Mouse (Mus musculus) gastrocnemius, postnatal 25 days (tissue): ENCODE measurements around the gene Mob3b. TPM values are rescaled to one million over a fixed set of nuclear protein-coding genes. Genes with fewer than 3 reads are reported as not detected.

Experiments used
- DNase-seq: peaks from one replicate; pipeline ENCODE4 v3.0.0; 2022
- total RNA-seq, 2 experiments: library from RNA; stranded (reverse); gene quantifications; 1 replicate in 1 of 2; 2 replicates in 1 of 2; pipeline ENCODE4 v1.2.3; 2021

Gene Mob3b
- total RNA-seq, 2 experiments from 2014 or later = 0.96 to 1.4 TPM

DNA sequence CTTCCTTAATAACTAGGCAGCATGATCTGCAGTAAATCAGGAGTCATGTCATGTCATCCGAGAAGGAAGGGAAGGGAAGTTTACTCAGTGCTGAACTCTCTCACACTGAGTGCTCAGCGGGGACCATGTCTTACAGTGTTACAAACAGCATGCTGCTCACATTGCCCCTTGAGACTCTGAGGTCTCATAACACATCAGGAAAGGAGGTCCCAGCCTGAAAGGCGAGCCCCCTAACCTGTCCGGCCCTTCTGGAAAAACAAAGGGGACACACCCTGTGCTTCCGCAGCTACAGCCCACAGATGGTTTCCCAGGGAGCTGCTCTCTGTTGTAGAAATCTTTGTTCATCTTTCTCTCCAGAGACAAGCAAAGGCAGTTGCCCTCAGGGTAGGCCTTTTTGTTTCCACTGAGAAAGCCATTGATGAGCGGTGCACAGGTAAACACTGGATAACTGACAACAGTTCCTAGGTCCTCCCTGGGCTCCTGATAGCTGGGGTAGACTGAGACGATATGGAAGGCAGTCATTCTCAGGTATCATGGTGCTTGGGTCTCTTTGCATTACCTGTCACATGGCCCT is 94.1 kb downstream of the Mob3b start:
- DNase-seq = no peak

DNA sequence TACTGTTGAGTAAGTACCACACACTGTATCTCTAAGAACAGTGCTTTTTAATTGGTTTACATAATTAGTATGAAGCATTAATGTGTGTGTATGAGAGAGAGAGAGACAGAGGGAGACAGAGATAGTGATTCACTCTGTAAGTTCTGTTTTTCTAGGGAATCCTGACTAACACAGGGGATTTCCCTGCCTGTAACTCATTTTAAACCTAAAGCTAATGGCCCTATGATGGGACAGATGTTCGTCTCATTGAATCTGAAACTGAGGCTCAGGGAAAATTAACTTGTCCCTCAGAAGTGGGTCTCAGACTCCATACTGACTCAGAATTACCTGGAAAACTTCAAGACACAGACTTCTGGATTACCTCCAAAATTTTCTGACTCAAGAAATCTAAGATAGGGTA is 96.3 kb downstream of the Mob3b start:
- no peak for DNase-seq

DNA sequence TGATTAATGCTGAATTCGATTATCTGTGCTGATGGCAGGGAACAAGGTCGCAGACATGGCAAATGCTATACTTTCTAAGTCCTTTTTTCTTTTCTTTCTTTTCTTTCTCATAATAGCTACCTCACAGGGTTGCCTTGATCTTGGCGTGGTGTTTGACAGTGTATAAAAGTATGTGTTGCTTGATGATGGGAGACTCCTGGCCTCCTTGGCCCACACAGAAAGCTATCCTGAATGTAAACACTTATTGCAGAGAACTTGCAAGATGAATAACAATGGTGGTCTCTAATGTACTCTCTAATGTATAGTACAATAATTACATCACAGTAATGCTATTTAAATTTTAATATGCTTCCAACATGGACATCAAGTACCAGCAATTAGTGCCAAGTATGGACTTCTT is 96.9 kb downstream of the Mob3b start:
- no peak for DNase-seq

DNA sequence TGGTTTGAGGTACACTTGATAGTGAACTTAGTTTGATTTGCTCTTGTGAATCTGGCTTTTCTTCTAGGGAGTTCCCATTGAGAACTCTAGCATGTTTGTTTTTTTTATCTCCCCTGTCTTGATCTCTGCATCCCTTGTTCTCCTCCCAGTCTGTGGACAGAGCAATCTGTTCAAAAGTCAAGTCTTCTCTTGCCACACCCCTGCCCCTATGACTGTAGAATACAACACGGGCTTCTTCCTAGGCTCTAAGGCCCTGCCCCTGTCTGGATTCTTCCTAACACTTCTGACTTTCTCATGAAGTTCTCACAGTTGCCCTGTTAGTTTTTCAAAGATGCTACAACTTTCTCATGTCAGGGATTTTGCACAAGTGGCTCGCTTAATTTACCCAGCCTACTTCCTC is 102.9 kb downstream of the Mob3b start:
- no peak for DNase-seq

DNA sequence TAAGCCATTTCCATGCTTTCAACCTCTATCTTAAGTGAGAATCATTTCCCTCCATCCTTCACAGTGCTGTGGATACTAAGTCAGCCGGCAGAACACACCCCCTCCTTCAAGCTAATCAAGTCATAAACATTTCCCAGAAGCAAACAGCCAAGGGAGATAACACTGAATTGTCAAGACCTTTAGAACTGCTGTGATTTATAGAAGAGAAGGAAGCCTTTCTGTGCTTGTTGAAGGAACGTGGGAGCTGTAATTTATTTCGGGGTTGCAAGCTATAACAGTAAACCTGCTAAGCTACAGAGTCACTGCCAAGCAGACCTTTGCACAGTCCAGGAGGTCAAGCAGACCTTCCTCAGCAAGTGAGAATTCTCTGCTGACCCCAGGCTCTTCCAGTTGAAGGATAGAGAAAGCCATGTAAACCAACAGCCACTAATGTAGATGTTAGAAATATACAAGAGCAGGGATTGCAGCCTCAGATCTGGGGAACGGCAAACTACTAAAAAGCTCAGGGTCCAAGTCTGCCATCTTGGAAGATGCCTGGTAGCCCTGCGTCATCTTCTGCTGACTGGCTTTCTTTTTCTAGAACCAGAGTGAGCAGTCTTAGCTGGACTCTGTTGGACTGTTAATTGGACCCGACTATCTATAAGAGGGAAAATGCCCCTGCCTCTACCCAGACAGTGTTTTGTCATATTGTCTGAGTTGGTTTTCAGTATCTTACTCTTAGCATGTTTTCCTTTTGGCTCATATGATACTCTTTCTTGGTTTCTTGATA is 104.9 kb downstream of the Mob3b start:
- no peak for DNase-seq

DNA sequence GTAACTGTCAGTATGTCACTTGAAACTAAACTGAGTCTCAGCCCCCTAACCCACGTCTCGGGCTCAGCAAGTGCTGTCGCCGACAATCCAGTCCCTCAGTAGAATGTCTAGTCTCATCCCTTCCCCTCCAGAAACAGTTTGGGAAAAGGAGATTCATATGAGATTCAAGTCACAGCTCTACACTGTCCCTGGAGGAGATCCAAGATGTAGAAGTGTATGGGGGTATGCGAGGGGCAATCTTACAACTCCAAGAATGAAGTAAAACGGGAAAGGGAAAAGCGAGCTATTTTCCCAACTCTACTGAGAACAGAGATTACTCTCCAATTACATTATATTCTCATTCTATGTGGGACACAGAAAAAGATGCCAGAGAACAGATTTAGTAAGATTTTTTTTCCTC is 106.1 kb downstream of the Mob3b start:
- no peak for DNase-seq

DNA sequence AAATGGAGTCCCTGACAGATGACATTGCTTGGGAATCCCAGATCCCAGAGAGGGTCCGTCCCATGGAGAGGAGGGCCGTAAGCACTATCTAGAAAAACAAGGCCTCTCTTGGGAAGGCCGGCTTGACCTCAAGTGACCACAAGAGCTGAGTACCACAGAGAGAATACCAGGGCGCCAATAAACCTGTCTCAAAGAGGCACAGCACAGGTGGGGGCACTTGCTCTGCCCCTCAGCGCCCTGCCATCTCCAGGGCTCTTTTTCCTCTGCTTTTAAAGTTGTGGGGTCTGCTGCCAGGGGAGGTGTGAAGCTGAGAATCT is 107.6 kb downstream of the Mob3b start:
- DNase-seq = no peak

DNA sequence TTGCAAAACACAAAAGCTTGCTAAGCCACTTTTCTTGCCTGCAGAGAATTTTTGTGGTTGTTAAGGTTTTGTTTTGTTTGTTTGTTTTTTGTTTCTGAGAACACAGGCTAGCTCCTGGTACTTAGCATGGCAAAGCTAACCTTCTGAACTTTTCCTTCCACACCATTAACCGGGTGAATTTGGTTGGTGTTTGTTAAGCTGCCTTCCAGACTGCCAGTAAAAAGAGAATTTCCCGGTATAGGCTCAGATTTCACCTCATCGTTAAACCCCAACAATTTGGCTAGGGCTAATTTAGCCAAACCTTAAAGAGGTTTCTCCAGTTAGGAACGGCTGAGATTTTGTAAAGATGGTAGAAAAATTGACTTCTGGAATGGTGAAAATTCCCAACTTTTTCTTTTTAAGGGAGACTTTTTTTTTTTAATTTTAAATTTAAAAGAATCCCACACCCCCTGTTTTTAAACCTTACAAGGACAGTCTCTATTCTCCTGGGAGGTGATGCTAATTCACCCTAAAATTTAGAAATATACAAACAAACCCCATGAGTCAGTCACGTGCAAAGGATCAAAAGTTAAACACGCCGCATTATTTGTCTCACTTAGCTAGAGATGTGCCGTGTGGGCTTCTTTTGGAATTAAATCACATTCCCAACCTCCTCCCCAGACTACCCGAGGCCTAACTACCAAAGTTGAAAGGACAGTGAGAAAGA is 108.1 kb downstream of the Mob3b start:
- no peak for DNase-seq

DNA sequence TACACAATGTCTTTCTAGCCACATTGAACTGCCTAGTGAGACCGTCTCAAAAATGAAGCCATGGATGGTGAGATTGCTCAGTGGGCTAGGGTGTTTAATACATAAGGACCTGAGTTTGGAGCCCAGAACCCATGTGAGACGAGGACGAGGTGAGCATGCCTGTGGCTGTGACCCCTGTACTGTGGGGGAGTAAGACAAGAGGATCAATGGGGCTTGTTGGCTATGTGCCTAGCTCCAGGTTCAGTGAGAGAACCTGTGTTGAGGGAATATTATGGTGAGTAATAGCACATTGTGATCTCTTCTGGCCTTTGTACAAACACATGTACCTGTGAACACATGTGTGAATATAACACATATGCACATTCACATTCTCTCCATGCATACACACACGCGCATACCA is 116.4 kb downstream of the Mob3b start:
- no peak for DNase-seq

DNA sequence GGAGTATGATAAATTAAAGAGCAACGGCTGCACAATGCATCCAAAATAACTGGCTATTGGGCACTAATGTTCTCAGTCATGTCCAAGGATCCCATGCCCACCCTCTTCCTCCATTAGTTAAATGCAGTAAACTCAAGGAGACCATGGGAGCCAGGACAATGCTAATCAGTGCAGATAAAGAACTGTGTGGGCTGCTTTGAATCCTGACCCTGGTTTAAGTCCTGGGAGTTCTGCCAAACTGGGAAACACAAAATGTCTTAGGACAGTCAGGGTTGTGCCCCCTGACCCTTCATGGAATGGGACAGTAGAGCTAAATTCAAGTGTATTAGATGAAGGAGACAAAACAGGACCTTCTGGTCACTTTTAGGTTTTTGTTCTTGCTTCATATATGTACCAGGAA is 117.0 kb downstream of the Mob3b start:
- DNase-seq = no peak

DNA sequence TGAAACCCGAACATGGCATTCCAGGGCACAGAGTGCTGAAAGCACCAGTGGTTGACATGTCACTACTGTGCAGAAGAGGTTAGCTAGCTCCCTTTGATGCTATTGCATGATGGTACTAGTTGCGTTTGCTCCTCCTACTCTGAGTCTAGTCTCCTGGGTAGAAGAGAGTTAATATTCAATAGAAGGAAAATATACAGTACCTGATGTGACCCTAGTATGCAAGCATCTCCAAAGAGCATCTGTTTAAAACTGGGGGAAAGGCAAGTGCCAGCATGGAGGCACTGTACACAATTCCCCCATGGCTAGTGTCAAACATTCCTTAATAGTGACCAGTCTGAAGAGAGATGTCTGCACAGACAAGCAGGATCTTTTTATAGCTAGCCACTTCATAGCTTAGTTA is 119.5 kb downstream of the Mob3b start:
- no peak for DNase-seq

DNA sequence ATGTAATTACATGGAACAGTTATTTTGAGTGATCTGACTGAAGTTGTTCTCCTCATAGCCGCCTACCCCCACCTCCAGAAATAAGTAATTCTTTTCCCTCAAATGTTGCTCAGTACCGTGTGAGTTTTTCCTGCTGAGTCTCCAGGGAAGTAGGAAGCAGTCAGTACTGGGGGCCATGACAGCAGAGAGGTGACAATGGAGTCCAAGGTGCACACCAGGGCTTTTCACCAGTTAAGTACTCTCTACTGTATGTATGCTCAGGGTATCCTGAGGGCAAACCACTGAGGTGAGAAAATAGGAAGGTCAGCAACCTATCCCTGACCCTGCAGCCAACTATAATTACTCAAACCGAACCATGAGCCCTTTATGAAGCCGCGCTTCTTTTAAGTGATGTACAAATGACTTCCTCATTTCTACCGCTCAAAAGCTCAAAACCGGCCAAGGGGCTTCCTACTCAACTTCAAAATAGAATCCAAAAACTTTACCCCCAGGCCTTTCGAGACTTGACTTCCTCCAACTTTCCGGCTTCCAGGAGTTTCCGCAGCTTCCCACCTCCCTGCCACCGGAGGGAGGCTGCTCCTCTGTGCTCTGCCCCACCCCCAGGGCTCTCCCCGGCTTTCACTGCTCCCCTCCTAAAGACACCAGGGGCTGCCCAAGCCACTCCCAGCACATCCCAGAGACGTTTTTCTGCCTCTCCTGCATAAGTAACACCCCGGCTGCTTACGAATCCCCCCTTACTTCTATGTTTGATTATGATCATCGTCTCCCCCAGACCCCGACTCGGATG is 122.6 kb downstream of the Mob3b start:
- DNase-seq = no peak

DNA sequence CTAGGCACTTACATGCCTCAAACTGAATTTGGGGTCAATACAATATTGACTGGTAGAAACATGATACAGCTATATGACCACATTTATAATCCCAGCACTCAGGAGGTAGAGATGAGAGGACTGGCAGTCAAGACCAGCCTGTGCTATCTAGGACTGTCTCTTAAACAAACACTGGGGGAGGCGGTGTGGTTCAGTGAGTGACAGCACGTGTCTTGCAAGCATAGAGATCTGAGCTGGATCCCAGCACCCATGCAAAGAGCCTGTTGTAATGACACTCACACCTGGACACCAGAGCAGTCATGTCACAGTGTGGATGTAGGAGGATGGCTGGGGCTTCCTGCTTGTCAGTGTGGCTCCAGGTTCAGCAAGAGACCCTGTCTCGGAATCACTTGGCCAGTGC is 124.5 kb downstream of the Mob3b start:
- no peak for DNase-seq

DNA sequence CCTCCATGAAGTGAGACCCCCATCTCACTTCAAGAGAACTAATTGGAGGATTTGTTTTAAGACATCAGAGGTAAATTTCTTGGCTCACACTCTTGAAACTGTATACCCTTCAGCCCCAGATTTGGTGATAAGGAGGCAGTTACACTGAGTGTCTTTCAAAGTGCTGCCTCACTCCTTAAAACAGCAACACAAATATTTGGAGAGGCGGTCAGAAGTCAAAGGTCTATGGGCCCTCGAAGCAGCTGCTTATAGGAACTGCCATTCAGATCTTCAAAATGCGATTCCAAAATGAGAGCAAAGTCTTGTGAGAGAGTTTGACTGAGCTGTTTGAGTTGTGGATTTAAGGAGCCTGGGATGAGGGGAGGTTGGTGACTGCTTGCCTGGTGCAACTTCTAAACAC is 125.7 kb downstream of the Mob3b start:
- no peak for DNase-seq

DNA sequence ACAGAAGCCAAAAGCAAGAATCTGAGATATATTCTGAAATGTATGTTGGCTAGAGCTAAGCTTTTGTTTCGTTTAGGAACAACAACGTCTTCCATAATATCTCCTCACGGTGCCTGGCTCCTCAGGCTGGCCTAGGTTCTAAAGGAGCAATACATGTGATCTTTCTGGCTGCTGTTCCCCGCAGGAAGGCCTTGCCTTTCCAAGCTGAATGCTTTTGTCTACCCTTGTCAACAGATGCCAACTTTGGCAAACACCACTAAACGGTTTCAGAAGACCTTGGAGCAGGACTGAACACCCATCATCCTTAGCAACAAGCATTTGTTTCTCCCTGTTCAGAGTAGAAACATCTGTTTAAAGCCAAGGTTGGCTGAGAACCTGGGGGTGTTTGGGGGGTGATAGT is 126.1 kb downstream of the Mob3b start:
- DNase-seq = no peak

DNA sequence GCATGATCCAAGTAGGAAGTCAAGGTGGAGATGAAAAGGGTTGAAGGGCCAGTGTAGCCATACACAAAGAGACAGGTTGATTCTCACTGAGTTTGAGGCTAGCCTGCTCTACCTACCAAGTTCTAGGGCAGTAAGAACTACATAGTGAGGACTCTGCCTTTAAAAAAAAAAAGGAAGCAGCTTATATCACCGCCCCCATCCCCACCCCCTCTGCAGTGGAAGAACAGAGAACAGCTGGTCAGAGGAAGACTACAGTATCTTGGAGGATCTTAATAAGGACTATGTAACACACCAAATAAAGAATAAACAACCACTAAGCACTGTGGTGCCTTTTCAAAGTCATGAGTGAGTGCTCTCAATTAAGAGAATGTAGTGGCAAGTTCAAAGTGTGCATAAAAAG is 138.9 kb downstream of the Mob3b start:
- no peak for DNase-seq

DNA sequence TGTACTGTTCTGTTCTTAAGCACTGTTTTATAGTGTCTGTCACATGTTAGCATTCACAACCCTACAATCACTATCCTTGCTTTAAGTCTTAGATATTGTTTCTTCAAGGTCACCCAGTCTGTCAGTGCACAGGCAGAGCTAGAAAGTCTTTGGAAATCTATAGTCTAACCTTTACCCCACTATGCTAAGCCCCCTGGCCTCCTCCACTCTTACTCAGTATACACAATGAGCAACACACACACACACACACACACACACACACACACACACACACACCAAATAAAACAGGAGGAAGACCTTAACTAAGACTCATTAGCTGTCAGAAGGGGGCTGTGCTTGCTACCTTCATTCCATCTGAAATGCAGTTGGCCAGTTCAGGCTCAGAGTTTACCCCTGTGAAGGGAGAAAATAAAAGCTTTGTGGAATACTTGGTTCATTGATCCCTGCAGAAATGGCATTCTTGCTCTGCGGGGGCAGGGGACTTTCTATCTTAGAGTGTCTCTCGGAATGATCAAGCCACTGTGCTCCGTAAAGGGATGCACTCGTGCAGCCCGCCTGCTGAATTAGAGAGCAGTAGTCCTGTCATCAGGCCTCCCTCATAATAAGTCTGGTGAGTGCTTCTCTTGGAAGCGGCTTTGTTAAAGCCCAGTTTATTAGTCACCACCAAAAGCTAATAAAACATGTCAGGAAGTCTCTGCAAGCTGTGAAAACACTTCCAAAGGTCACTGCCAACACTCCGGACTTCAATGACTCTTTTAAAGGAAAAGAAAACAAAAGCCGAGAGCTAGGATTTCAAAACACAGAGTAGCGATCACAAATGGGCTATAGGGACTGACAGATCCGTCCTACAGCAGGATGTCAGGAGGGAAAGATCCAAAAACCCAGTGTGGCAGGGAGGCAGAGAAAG is 144.6 kb downstream of the Mob3b start:
- DNase-seq = no peak

DNA sequence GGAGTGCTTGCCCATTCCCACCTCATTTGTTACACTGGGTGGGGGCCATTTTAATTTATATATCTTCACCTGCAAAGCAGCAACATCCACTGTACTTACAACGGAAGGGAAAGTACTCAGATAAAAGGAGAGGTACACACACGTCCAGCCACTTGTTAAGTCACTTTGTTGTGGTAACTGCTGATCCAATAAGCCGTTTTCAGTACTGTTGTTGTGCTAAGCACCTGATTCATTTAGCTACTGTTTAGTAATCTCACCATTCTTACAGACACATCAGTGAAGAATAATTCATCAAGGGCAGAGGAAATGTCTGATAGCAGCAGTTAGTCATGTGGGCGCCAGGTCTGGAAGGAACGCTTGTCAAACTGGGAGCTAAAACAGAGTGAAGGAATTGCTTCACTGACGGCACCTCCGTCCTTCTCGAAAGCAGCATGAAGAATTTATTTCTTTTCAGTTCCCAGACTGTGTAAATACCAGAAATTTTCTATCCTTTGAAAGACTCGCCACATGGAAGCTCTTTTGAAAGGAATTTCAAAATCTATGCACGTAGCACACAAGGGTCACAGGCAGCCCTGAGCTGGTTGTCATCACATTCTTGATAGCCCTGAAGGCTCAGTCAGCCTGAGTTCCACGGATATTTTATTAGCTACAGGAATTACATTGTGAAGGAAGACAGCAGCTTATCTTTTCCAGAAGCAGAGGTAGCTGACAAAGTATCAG is 150.6 kb downstream of the Mob3b start:
- no peak for DNase-seq

DNA sequence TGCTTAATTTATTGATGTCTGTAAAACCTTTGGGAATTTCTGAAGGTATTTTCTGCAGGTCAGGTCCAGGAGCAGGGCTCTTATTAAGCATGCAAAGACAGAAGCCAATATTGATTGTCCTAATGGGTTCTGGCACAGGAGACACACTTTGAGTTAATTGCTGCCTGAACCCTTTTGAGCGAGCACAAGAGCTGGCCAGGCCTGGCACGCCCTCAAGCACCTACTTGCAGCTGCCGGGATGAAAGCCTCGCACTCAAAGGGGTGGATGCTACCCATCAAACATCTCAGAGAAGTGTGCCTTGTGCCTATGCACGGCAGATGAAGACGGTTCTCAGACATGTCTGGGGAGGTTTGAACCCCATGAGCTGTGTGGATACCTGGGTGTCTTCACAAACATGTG is 151.2 kb downstream of the Mob3b start:
- DNase-seq = no peak

DNA sequence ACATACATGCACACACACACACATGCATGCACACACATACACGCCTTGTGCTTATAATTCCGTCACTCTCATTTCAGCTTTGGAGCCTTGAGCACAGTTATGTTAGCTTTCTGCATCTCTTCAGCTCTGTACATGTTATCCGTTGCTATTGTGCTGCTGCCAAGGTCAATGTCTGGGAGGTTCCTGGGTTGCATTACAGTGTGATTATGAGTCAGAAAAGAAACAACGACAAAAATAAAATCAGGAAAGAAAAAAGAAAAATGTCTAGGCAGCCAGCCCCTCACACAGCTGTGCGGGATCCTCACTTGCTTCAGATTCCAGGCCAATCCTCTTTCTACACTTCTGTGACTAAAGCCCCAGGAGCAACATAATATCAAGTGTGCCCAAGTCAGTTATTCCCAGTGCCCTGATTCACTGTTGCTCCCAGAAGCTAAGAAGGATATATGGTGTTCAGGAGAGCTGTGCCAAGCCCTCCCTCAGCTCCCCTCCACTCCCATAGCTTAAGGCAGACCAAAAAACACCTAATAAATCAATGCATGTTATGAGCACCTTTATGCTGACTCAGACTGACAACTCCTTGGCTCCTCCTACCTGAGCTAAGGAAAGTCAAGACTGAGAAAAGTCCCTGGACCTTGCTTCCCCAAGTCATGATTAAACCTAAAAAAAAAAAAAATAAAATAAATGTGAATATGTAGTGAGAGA is 152.1 kb downstream of the Mob3b start:
- no peak for DNase-seq

DNA sequence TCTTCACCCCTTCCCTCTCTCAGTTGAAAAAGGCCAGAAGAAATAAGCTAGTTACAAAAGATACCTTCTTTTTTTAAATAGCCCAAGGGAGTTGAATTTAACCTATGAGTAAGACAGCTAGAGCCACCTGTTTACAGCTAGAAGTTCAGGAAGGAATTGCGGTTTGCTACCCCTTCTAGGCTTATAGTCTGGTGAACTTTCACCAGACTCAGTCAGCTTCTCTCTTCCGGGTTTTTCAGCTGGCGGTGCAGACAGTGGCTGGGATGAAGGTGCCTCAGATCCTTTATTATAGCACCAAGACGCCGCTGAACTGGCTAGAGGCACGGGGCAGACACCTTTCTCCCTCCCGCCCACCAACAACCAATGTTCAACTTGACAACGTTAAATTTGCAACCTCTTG is 152.8 kb downstream of the Mob3b start:
- no peak for DNase-seq
